Mouse (Mus musculus) lung, embryonic 16.5 days (tissue): ENCODE measurements at regions not wholly inside any gene's neighbourhood (a gene's known extent, or its start where the extent isn't known, plus 50 kb on each side); places are given as distances from the start of the nearest gene placed in this dataset.
A peak's percentile ranks its signal among the peaks of the same experiment; 100 is the strongest.

Source experiments
- ATAC-seq: fragments of 200-750 bp; cut with Nextera tagmentation; 2 replicates; pipeline ENCODE4 v1.8.0; 2017; ENCODE audit warnings: low read depth, mild to moderate bottlenecking, moderate library complexity
- H3K27ac ChIP-seq: fragments of 300-500 bp; sonication (generic); 2 replicates; pipeline ENCODE4 v1.5.1; 2014; ENCODE audit warnings: mild to moderate bottlenecking, control low read depth, low read length
- H3K27me3 ChIP-seq: fragments of 300-500 bp; sonication (generic); 2 replicates; pipeline ENCODE4 v1.6.1; 2014; ENCODE audit warnings: low read depth, low read length, mixed read lengths; ENCODE audit not compliant: control insufficient read depth, insufficient read depth
- H3K36me3 ChIP-seq: fragments of 300-500 bp; sonication (generic); 2 replicates; pipeline ENCODE4 v1.6.1; 2014; ENCODE audit warnings: low read length; ENCODE audit not compliant: control insufficient read depth, insufficient read depth
- H3K4me1 ChIP-seq: fragments of 300-500 bp; sonication (generic); replicated peaks from 2 replicates; pipeline ENCODE4 v1.6.1; 2014; ENCODE audit warnings: low read length, mixed read lengths; ENCODE audit not compliant: control insufficient read depth, insufficient read depth
- H3K4me2 ChIP-seq: fragments of 300-500 bp; sonication (generic); 2 replicates; pipeline ENCODE4 v1.6.1; 2014; ENCODE audit warnings: low read depth, low read length, control low read depth
- H3K4me3 ChIP-seq: fragments of 300-500 bp; sonication (generic); 2 replicates; pipeline ENCODE4 v1.5.1; 2014; ENCODE audit warnings: mild to moderate bottlenecking, low read length, control low read depth
- H3K9ac ChIP-seq: fragments of 300-500 bp; sonication (generic); 2 replicates; pipeline ENCODE4 v1.6.1; 2014; ENCODE audit warnings: low read length, control low read depth
- H3K9me3 ChIP-seq: fragments of 300-500 bp; sonication (generic); 2 replicates; pipeline ENCODE4 v1.6.1; 2016; ENCODE audit warnings: low read length; ENCODE audit not compliant: control insufficient read depth
- WGBS: fragments of 180-500 bp; shearing (Covaris S2); extraction: QIAGEN DNeasy Blood & Tissue Kit; methylation state at CpG from one replicate; pipeline ENCODE4 v1.1.7; 2014; 5-methylcytosine and 5-hydroxymethylcytosine counted together

DNA sequence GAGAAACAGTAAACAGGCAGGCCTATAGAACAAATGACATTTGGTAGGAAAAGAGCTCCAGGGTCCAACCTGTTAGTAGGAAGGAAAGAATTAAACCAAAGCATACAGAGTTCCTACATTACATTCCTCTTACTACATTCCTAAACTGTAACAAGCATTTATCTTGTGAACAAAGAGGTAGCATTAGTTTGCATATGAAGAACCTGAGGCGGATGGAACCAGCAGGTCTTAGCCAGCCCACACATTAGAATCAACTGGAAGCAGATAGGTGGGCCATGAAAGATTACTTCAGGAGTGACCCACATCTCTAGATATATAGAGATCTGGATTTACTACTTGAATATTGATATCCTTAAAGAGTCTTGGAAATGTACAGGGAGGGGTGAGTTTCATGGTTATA, 238.8 kb downstream of the Klf5 start:
- H3K27me3 ChIP-seq = no peaks in the 10 kb centered on the region
- no peak overlapping the region for H3K4me3 ChIP-seq
- no peaks in the 10 kb centered on the region for H3K9me3 ChIP-seq
- WGBS = 81% methylated on average over 1 of the region's 1 CpGs
- H3K27ac ChIP-seq = no peak overlapping the region
- no peak for ATAC-seq
- no peaks in the 10 kb centered on the region for H3K4me1 ChIP-seq
- no peak overlapping the region for H3K9ac ChIP-seq
- H3K4me2 ChIP-seq = no peak overlapping the region
- H3K36me3 ChIP-seq = no peaks in the 10 kb centered on the region

DNA sequence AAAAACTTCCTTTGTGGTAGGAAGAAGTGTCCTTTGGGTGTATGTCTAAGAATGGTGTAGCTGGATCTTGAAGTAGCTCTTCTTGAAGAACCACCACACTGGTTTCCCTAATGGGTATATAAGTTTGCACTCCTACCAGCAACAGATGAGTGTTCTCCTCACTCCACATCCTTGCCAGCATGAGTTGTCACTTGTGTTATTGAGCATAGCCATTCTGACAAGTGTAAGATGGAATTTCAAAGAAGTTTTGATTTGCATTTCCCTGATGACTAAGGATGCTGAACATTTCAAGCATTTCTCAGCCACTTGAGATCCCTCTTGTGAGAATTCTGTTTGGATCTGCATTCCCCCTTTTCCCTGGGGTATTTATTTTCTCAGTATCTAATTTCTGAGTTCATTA, 243.2 kb downstream of the Klf5 start:
- H3K9ac ChIP-seq = no peak overlapping the region
- H3K9me3 ChIP-seq = no peaks in the 10 kb centered on the region
- H3K4me1 ChIP-seq = no peaks in the 10 kb centered on the region
- H3K27me3 ChIP-seq = no peaks in the 10 kb centered on the region
- no peak for ATAC-seq
- H3K4me2 ChIP-seq = no peak overlapping the region
- H3K27ac ChIP-seq = no peak overlapping the region
- H3K4me3 ChIP-seq = no peak overlapping the region
- no peaks in the 10 kb centered on the region for H3K36me3 ChIP-seq

DNA sequence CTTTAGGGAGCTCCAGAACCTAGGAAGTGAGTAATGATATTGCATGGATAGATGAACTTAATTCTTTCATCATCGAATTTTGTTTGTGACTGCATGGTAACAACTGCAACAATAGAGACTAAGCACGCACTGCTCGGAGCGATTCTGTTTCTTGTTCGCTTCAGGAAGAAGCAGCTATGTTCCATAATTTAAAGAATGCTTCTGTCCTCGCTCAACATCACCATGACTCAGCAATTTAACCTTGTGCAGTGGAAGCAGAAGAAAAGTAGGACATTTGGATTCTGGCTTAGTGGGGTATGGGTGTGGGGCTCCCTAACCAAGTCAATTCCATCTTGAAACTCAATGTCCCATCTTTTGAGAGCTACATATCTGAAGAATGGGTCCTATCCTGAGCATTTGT, 249.4 kb downstream of the Klf5 start:
- Histone ChIP-seq H3K27ac (no peak overlapping the region), H3K4me1 (peaks cover 8% of the 10 kb centered on the region; the same call in 1 of the 2 replicates), H3K4me3 (no peak overlapping the region), H3K9me3 (no peaks in the 10 kb centered on the region), H3K9ac (no peak overlapping the region), H3K4me2 (no peak overlapping the region), H3K36me3 (no peaks in the 10 kb centered on the region), H3K27me3 (no peaks in the 10 kb centered on the region)
- WGBS = 89% methylated on average over 6 of the region's 6 CpGs
- no peak for ATAC-seq

DNA sequence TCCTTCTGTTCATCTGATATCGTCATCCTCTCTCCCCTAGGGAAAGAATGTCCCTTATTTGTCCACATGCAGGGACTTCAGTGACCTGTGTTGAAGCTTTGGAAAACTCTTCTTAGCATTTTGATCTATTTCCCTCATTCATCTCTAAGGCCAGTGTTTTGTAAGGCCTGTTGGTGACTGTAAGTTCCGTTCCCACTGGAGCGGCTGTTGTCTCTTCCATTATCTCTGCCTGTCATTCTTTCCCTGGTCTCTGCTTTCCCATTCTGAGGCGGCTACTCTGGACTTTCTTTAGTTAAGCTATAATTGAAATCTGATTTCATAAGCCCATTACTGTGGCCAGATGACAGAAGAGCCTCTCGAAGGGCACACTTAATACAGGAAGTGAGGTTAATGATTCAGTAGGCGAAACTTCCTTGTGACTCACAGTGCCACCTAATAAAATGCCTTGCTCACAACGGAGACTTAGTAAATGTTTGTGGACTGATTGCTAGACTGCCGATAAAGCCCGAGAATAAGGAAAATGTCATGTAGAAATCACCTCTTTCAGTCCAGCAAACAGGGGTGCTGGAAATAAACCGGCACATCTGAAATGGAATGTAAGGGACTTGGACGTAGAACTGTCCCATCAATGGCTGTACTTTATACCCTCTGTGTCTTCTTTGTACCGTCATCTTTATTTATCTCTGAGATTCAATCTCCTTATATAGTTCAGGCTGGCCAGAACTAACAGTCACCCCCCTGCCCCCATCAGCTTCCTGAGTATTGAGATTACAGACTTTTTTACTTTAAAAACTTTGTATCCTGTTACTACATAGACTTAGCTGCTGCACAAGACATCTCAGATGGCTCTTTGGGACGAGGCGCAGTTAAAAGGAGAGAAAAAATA, 250.1 kb downstream of the Klf5 start:
- Histone ChIP-seq H3K27ac (peak overlapping the region; percentile 36), H3K36me3 (no peaks in the 10 kb centered on the region), H3K4me3 (no peak overlapping the region), H3K9ac (peak overlapping the region; percentile 28; the same call in 1 of the 2 replicates), H3K4me2 (peak overlapping the region; percentile 20; the same call in 1 of the 2 replicates), H3K27me3 (no peaks in the 10 kb centered on the region), H3K4me1 (peaks cover 8% of the 10 kb centered on the region; the same call in 1 of the 2 replicates), H3K9me3 (no peaks in the 10 kb centered on the region)
- ATAC-seq = peak; percentile 65
- 29% methylated on average over 14 of the region's 14 CpGs for WGBS

DNA sequence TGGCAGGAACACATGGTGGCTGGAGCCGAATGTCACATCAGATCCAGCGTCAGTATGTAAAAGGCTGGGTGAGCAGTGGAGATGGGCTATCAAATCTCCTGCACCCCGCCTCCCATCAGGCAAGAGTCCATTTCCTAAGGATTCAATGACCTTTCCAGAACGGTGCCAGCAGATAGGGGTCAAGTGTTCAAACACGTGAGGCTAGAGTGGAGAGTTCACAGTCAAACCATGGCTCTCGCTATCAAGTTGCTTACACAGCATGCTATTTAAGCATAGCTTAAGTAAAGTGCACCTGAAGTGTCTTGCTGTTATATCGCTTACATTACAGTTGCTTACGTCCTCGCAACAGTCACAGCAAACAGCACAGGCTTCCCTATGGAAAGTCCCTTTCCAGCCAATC, 265.5 kb downstream of the Klf5 start:
- peak; percentile 45; the same call in 1 of the 2 replicates for ATAC-seq
- Histone ChIP-seq H3K27ac (no peak overlapping the region), H3K36me3 (no peaks in the 10 kb centered on the region), H3K4me3 (no peak overlapping the region), H3K27me3 (no peaks in the 10 kb centered on the region), H3K9me3 (peaks cover 4% of the 10 kb centered on the region), H3K4me2 (no peak overlapping the region), H3K4me1 (no peaks in the 10 kb centered on the region), H3K9ac (no peak overlapping the region)
- WGBS = 40% methylated on average over 9 of the region's 9 CpGs

DNA sequence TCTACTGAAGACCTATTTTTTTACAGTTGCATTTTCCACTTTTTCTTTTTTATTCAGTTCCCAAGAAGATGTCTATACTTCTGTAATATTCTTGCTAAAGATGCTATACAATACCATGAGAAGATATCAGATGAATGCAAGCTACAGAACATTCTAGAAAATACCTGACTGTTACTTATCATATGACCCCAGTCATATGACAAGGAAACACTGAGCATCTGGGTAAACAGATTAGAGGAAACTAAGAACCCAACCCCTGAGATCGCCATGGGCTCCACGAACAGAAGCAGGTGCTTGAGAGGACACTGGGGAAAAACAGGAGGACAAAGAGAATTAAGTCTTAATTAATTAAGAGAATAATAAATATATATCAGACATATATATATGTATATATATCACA, 275.7 kb downstream of the Klf5 start:
- Histone ChIP-seq H3K4me1 (peaks cover 6% of the 10 kb centered on the region; the same call in 1 of the 2 replicates), H3K9me3 (no peaks in the 10 kb centered on the region), H3K4me2 (no peak overlapping the region), H3K27ac (no peak overlapping the region), H3K4me3 (no peak overlapping the region), H3K27me3 (no peaks in the 10 kb centered on the region), H3K36me3 (no peaks in the 10 kb centered on the region), H3K9ac (no peak overlapping the region)
- WGBS = 69% methylated on average over 2 of the region's 2 CpGs
- no peak for ATAC-seq

DNA sequence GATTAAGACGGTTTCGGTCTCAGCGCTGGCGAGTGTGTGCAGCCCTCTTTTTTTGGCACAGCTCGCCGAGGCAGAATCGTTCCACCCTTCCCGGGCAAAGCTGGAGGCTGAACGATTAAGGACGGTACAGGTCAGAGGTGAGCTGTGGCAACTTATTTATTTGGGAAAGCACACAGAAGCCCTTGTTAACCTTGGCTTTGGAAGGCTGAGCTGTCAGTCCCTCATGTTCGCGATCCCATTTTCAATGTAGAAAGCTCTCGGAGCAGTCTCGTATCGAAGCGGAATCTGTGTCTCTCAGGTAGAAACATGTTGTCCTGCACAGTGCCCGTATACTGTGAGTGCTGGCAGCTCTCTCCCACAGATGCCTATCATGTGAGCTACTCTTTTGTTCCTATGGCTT, 280.2 kb downstream of the Klf5 start:
- peak overlapping the region; percentile 16 for H3K9ac ChIP-seq
- peak overlapping the region; percentile 79 for H3K27ac ChIP-seq
- no peaks in the 10 kb centered on the region for H3K27me3 ChIP-seq
- peak overlapping the region; percentile 62 for H3K4me2 ChIP-seq
- peak overlapping the region; percentile 42 for H3K4me3 ChIP-seq
- no peaks in the 10 kb centered on the region for H3K36me3 ChIP-seq
- H3K9me3 ChIP-seq = no peaks in the 10 kb centered on the region
- peak; percentile 59; the same call in 1 of the 2 replicates for ATAC-seq
- WGBS = 25% methylated on average over 17 of the region's 17 CpGs
- H3K4me1 ChIP-seq = peaks cover 6% of the 10 kb centered on the region; the same call in 1 of the 2 replicates

DNA sequence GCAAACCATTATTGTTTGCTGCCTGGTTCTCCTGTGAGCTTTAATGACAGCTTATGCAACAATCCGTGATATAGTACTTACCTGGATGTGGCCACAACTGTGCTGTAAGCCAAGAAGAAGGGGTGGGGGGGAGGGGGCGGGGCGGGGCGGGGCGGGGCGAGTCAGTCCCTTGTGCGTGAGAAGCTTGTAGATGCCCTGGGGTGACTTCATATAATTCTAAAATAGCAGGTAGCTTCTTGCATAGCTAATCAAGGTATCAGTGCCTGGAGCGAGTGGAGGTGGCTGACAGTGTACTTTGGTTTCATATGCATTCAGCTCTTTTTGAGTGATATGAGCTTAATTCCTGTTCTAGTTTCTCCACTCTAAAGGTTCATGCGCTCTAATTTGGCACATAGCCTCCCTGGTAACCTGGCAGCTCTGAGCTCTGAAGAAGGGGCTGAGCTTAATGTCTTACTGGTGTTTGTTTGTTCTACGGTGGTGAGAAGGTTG, 280.8 kb downstream of the Klf5 start:
- Histone ChIP-seq H3K36me3 (no peaks in the 10 kb centered on the region), H3K4me2 (peak overlapping the region; percentile 62), H3K27ac (peak overlapping the region; percentile 79), H3K9me3 (no peaks in the 10 kb centered on the region), H3K4me3 (peak overlapping the region; percentile 42; the same call in 1 of the 2 replicates), H3K4me1 (peaks cover 6% of the 10 kb centered on the region; the same call in 1 of the 2 replicates), H3K27me3 (no peaks in the 10 kb centered on the region), H3K9ac (peak overlapping the region; percentile 16)
- WGBS = 11% methylated on average over 10 of the region's 10 CpGs
- ATAC-seq = peak; percentile 75

DNA sequence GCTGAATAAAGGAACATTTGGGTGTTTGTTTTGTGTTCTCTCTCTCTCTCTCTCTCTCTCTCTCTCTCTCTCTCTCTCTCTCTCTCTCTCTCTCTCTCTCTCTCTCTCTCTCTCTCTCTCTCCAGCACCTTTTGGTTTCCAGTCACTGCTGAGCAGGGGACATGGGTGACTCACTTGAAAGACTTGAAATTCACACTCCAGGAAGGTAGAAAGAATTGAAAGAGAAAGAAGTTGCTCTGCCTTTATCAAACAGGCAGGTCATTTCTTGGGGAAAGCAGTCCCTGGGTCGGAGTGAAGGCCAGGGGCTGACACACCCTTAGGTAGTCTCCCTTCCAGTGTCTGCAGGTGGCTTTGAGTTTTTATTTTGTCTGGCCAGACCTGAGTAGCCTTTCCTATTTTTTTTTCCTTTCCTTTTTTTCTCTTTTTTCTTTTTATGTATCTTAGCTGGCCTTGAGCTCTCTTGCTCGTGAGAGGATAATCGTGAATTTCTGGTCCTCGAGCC, 281.3 kb downstream of the Klf5 start:
- Histone ChIP-seq H3K4me2 (peak overlapping the region; percentile 62), H3K36me3 (no peaks in the 10 kb centered on the region), H3K4me1 (peaks cover 8% of the 10 kb centered on the region; the same call in 1 of the 2 replicates), H3K4me3 (no peak overlapping the region), H3K9me3 (no peaks in the 10 kb centered on the region), H3K27me3 (no peaks in the 10 kb centered on the region), H3K9ac (peak overlapping the region; percentile 34; the same call in 1 of the 2 replicates), H3K27ac (peak overlapping the region; percentile 79)
- WGBS = 56% methylated on average over 4 of the region's 4 CpGs
- ATAC-seq = peak; percentile 11; the same call in 1 of the 2 replicates
